Mouse (Mus musculus): ENCODE results near the gene Dpysl4. TPM values are rescaled to one million over a fixed set of nuclear protein-coding genes. Genes with fewer than 3 reads are reported as not detected.

Gene Dpysl4
- polyA plus RNA-seq, 1 experiment: not detected

DNA sequence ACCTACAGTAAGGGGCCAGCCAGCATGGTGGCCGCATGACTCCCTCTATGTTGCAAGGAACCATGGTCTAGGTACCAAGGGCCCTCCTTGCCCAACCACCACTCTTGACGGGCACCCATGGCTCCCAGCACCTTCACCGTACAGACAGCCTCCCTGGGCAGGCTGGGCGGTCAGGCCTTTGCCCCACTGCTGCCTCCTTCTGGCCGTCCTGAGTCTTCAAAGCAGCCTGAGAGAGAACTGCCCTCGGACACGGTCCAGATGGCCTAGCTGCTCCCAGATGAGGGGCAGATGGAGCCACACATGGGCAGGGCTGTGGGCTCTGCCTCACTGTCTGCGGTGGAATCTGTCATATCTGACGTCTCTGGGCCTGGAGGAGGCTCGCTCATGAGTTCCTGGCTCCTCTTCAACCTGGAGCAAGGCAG, 18.2 kb downstream of the Dpysl4 start:
- TF ChIP-seq POLR2A (IDR thresholded peaks at IDR 0.05; ENCODE audit: borderline replicate concordance, control insufficient read depth, low read depth, low read length): no peak
- TF ChIP-seq CTCF (IDR thresholded peaks at IDR 0.05; ENCODE audit: control insufficient read depth, insufficient read depth, low read length): no peak
- H3K27ac ChIP-seq (ENCODE audit: control insufficient read depth, insufficient read depth, low read depth, low read length, poor library complexity): no peak overlapping the region

DNA sequence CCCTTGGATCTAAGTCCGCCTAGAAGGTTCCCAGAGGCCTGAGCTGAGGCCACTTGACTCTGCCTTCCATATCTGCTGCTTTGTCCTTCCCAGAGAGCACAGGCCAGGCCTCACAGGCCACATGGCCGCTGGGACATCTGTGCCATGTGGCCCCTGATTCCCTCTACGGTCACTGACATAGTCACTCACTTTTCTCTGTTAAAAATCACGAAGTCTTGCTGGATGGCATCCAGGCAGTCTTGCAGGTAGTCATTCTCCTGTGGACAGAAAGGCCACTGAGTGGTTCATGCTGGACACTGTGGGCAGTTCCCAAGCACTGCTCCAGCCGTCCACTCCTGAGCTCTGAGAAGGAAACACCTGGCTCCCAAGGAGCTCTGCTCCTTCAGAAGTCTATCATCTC, 19.3 kb downstream of the Dpysl4 start:
- WGBS: 72% methylated on average over 5 of the region's 5 CpGs
- no peak for TF ChIP-seq CTCF (IDR thresholded peaks at IDR 0.05; ENCODE audit: control insufficient read depth, insufficient read depth, low read length)
- TF ChIP-seq POLR2A (IDR thresholded peaks at IDR 0.05; ENCODE audit: borderline replicate concordance, control insufficient read depth, low read depth, low read length): no peak
- H3K4me1 ChIP-seq (ENCODE audit: control insufficient read depth, insufficient read depth, low read length): no peaks in the 10 kb centered on the region
- no peak overlapping the region for H3K27ac ChIP-seq (ENCODE audit: control insufficient read depth, insufficient read depth, low read depth, low read length, poor library complexity)
- no peak overlapping the region for H3K4me3 ChIP-seq (replicated peaks; ENCODE audit: control insufficient read depth, low read depth, low read length)

More for the DNA sequence above, 18.2 kb downstream of the Dpysl4 start:
- 64% methylated on average over 10 of the region's 10 CpGs for WGBS
- H3K4me1 ChIP-seq (ENCODE audit: control insufficient read depth, insufficient read depth, low read length): no peaks in the 10 kb centered on the region
- H3K4me3 ChIP-seq (replicated peaks; ENCODE audit: control insufficient read depth, low read depth, low read length): no peak overlapping the region

DNA sequence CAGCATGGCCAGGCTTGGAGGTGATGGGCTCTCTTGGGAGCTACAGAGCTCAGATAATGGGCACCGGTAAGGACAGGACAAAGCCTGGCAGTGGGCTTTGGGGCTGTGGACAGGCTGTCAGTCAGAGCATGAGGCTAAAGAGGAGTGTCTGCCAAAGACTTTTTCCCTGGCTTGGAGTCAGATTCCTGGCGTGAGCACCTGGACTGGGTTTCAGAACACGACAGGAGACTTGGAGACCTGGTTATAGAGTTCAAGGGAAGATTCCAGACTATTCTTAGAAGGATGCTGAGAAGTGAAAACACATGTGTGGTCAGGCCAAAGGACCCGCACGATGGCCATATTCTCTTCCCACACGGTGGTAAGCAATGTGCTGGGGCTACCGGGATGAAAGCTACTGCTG, 19.9 kb downstream of the Dpysl4 start:
- TF ChIP-seq CTCF (IDR thresholded peaks at IDR 0.05; ENCODE audit: control insufficient read depth, insufficient read depth, low read length) (no peak), POLR2A (IDR thresholded peaks at IDR 0.05; ENCODE audit: borderline replicate concordance, control insufficient read depth, low read depth, low read length) (no peak)
- Histone ChIP-seq H3K4me1 (ENCODE audit: control insufficient read depth, insufficient read depth, low read length) (no peaks in the 10 kb centered on the region), H3K27ac (ENCODE audit: control insufficient read depth, insufficient read depth, low read depth, low read length, poor library complexity) (no peak overlapping the region), H3K4me3 (replicated peaks; ENCODE audit: control insufficient read depth, low read depth, low read length) (no peak overlapping the region)
- WGBS: 79% methylated on average over 7 of the region's 7 CpGs

DNA sequence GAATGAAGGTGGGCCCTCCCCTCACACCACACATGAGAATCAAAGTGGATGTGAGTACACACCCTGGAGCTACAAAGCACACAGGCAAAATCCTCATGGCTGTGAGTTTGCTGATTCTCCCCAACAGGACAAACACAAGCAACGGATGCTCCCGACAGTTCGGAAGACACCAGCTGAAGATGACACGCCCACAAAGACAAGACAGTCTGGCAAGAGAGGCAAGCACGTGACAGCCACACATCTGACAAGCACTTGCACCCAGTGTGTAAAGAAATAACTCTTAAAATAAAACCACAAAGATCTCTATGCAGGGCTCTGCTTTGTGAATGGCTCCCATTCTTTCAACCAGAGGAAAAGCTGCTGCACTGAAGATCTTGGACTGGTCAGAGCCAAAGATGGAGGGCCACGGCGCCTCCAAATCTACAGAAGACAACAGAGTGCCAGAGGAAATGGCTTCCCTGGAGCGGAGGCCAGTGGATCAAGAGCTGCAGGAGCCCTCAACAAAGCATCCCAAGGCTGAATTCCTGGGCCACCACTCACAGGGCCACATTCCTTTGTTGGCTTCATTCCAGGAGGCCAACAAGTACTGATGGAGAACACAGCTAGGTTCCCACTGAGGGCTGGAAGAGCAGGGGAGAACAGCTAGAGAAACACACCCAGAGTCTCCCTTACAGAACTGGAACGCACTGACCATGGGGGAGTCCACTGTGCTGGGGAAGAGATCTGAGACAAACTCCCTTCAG, 22.3 kb downstream of the Dpysl4 start:
- no peak overlapping the region for H3K27ac ChIP-seq (ENCODE audit: control insufficient read depth, insufficient read depth, low read depth, low read length, poor library complexity)
- no peak overlapping the region for H3K4me3 ChIP-seq (replicated peaks; ENCODE audit: control insufficient read depth, low read depth, low read length)
- TF ChIP-seq POLR2A (IDR thresholded peaks at IDR 0.05; ENCODE audit: borderline replicate concordance, control insufficient read depth, low read depth, low read length) (no peak), CTCF (IDR thresholded peaks at IDR 0.05; ENCODE audit: control insufficient read depth, insufficient read depth, low read length) (no peak)
- WGBS: 84% methylated on average over 9 of the region's 9 CpGs
- no peaks in the 10 kb centered on the region for H3K4me1 ChIP-seq (ENCODE audit: control insufficient read depth, insufficient read depth, low read length)

DNA sequence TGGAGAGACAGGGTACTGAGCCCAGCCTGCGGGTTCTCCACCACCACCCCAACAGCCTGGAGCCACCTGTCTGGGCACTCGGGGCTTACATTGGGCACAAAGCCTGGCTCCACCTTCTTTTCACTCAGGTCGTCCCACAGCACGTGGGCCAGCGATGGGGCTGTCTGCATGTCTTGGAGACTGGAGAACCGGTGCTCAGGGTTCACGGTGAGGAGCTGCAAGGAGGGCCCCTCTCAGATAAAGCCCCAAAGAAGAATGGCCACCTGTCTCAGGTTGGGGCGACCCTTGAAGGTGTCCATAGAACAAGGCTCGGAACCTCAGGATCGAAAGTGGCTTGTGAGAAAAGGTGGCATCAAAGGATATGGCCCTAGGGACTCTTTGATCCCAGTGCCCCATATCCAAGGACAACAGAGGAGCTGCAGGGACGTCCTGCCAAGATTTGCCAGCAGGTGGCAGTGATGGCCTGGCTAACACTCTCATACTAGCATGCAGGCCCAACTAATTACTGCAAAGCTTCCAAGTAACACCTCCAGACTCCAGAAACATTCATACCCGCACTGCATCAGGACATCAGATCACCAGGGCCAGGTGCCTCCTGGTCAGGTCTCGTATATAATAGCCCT, 33.5 kb downstream of the Dpysl4 start:
- Histone ChIP-seq H3K4me3 (replicated peaks; ENCODE audit: control insufficient read depth, low read depth, low read length) (no peak overlapping the region), H3K4me1 (ENCODE audit: control insufficient read depth, insufficient read depth, low read length) (no peaks in the 10 kb centered on the region), H3K27ac (ENCODE audit: control insufficient read depth, insufficient read depth, low read depth, low read length, poor library complexity) (no peak overlapping the region)
- TF ChIP-seq POLR2A (IDR thresholded peaks at IDR 0.05; ENCODE audit: borderline replicate concordance, control insufficient read depth, low read depth, low read length) (no peak), CTCF (IDR thresholded peaks at IDR 0.05; ENCODE audit: control insufficient read depth, insufficient read depth, low read length) (peak; percentile 72)
- 41% methylated on average over 13 of the region's 13 CpGs for whole genome bisulfite sequencing

DNA sequence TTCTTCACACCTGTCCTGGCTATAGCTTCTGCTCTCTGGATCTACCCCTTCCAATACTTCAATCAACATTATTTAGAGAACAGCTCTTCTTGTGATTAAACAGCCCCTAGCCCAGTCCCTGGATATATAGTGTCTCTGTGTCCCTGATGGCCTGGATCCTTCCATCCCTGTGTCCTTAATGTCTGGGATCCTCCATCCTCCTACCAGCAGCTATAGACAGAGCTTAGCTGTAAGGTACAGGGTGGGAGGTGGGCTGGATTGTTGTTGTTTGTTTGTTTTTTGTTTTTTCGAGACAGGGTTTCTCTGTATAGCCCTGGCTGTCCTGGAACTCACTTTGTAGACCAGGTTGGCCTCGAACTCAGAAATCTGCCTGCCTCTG, 34.0 kb downstream of the Dpysl4 start:
- no peak overlapping the region for H3K4me3 ChIP-seq (replicated peaks; ENCODE audit: control insufficient read depth, low read depth, low read length)
- TF ChIP-seq POLR2A (IDR thresholded peaks at IDR 0.05; ENCODE audit: borderline replicate concordance, control insufficient read depth, low read depth, low read length): no peak
- no peak for TF ChIP-seq CTCF (IDR thresholded peaks at IDR 0.05; ENCODE audit: control insufficient read depth, insufficient read depth, low read length)
- WGBS: 58% methylated on average over 2 of the region's 2 CpGs

DNA sequence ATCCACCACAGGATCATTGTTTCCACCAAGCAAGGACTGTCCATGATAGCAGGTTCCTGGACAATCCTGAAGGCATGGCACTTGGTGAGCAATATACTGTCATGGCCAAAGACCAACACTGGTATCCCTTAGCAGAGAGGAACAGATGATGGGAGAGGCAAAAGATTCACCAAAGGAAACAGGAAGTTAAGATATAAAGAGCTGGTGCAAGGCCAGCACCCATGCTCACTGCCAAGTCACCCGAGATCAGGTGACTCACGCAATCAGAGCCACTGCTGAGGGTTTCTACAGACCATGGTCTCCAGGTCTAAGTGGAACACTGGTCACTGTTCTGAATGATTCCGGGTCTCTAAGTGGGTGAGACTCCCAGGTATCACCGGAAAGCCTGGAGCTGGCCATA, 40.1 kb downstream of the Dpysl4 start:
- Histone ChIP-seq H3K4me3 (replicated peaks; ENCODE audit: control insufficient read depth, low read depth, low read length) (no peak overlapping the region), H3K4me1 (ENCODE audit: control insufficient read depth, insufficient read depth, low read length) (no peaks in the 10 kb centered on the region; the same call in 1 of the 2 replicates), H3K27ac (ENCODE audit: control insufficient read depth, insufficient read depth, low read depth, low read length, poor library complexity) (no peak overlapping the region)
- WGBS: 47% methylated on average over 4 of the region's 4 CpGs
- TF ChIP-seq POLR2A (IDR thresholded peaks at IDR 0.05; ENCODE audit: borderline replicate concordance, control insufficient read depth, low read depth, low read length): no peak
- no peak for TF ChIP-seq CTCF (IDR thresholded peaks at IDR 0.05; ENCODE audit: control insufficient read depth, insufficient read depth, low read length)

More for the DNA sequence above, 34.0 kb downstream of the Dpysl4 start:
- no peak overlapping the region for H3K27ac ChIP-seq (ENCODE audit: control insufficient read depth, insufficient read depth, low read depth, low read length, poor library complexity)
- no peaks in the 10 kb centered on the region for H3K4me1 ChIP-seq (ENCODE audit: control insufficient read depth, insufficient read depth, low read length)

DNA sequence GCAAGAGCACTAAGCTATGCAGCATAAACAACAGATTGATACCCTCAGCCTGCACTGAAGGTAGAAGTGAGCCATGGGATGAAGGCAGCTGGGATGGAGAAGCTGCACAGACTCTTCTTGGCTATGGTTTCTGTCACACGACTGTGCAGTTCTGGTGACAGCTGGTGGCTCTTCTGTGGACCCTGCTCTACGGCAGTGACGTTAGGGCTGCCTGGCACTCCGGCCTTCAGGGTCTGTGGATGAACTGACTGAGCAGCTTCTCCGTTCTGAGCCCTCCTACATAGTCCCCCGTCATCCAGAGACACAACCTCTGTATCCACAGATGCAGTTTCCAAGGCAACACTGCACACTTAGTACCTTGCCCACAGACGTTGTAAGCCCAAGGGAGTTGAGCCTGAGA, 40.7 kb downstream of the Dpysl4 start:
- no peaks in the 10 kb centered on the region; the same call in 1 of the 2 replicates for H3K4me1 ChIP-seq (ENCODE audit: control insufficient read depth, insufficient read depth, low read length)
- TF ChIP-seq CTCF (IDR thresholded peaks at IDR 0.05; ENCODE audit: control insufficient read depth, insufficient read depth, low read length) (no peak), POLR2A (IDR thresholded peaks at IDR 0.05; ENCODE audit: borderline replicate concordance, control insufficient read depth, low read depth, low read length) (no peak)
- no peak overlapping the region for H3K4me3 ChIP-seq (replicated peaks; ENCODE audit: control insufficient read depth, low read depth, low read length)
- 68% methylated on average over 7 of the region's 7 CpGs for WGBS
- H3K27ac ChIP-seq (ENCODE audit: control insufficient read depth, insufficient read depth, low read depth, low read length, poor library complexity): no peak overlapping the region
